Mouse (Mus musculus) forebrain, embryonic 16.5 days (tissue): ENCODE measurements around the gene Lactb. TPM values are rescaled to one million over a fixed set of nuclear protein-coding genes. Genes with fewer than 3 reads are reported as not detected.
A peak's percentile ranks its signal among the peaks of the same experiment; 100 is the strongest.

ENCODE experiments used
- ATAC-seq: fragments of 200-750 bp; cut with Nextera tagmentation; 2 replicates; pipeline ENCODE4 v1.8.0; 2017; ENCODE audit warnings: mild to moderate bottlenecking, moderate library complexity
- H3K27ac ChIP-seq: fragments of 300-500 bp; sonication (generic); 2 replicates; pipeline ENCODE4 v1.5.1; 2014; ENCODE audit warnings: low read length, control low read depth
- H3K27me3 ChIP-seq: fragments of 300-500 bp; sonication (generic); replicated peaks from 2 replicates; pipeline ENCODE4 v1.6.1; 2014; ENCODE audit warnings: low read length; ENCODE audit not compliant: control insufficient read depth, insufficient read depth
- H3K36me3 ChIP-seq: fragments of 300-500 bp; sonication (generic); 2 replicates; pipeline ENCODE4 v1.6.1; 2014; ENCODE audit not compliant: control insufficient read depth, insufficient read depth
- H3K4me1 ChIP-seq: fragments of 300-500 bp; sonication (generic); replicated peaks from 2 replicates; pipeline ENCODE4 v1.6.1; 2014; ENCODE audit warnings: low read length; ENCODE audit not compliant: control insufficient read depth, insufficient read depth
- H3K4me2 ChIP-seq: fragments of 300-500 bp; sonication (generic); 2 replicates; pipeline ENCODE4 v1.6.1; 2014; ENCODE audit warnings: mild to moderate bottlenecking, low read length, control low read depth
- H3K4me3 ChIP-seq: fragments of 300-500 bp; sonication (generic); replicated peaks from 2 replicates; pipeline ENCODE4 v1.5.1; 2014; ENCODE audit warnings: mild to moderate bottlenecking, low read length, control low read depth
- H3K9ac ChIP-seq: fragments of 300-500 bp; sonication (generic); replicated peaks from 2 replicates; pipeline ENCODE4 v1.6.1; 2014; ENCODE audit warnings: low read depth, low read length, control low read depth
- H3K9me3 ChIP-seq: fragments of 300-500 bp; sonication (generic); 2 replicates; pipeline ENCODE4 v1.6.1; 2016; ENCODE audit warnings: low read length; ENCODE audit not compliant: control insufficient read depth
- WGBS: fragments of 180-500 bp; shearing (Covaris S2); extraction: QIAGEN DNeasy Blood & Tissue Kit; methylation state at CpG from one replicate; pipeline ENCODE4 v1.1.7; 2014; 5-methylcytosine and 5-hydroxymethylcytosine counted together
- polyA plus RNA-seq: library from polyadenylated mRNA; unstranded; fragments of >200 nt; fragmentation: Nextera tagmentation; extraction: Ambion mirVana; gene quantifications from 2 replicates; pipeline ENCODE4 v1.2.1, GENCODE M21; 2015

The Lactb gene
- polyA plus RNA-seq, 1 experiment from 2014 or later, result 9.6 TPM

- H3K36me3 ChIP-seq, result no peaks in the 10 kb centered on the region
- no peak overlapping the region for H3K27ac ChIP-seq
- no peak overlapping the region for H3K4me3 ChIP-seq
- no peaks in the 10 kb centered on the region for H3K27me3 ChIP-seq
- H3K9ac ChIP-seq, result no peak overlapping the region
- WGBS, result 27% methylated on average over 4 of the region's 4 CpGs
- no peak overlapping the region for H3K4me2 ChIP-seq
- no peak for ATAC-seq
- no peaks in the 10 kb centered on the region for H3K9me3 ChIP-seq
- H3K4me1 ChIP-seq, result no peaks in the 10 kb centered on the region
Measured at GRCm38 (mm10) chr9:67003156-67003555, 27.9 kb upstream of the Lactb start.

- WGBS, result 84% methylated on average over 4 of the region's 4 CpGs
- Histone ChIP-seq H3K27ac (no peak overlapping the region), H3K36me3 (no peaks in the 10 kb centered on the region), H3K4me1 (no peaks in the 10 kb centered on the region), H3K9me3 (no peaks in the 10 kb centered on the region), H3K27me3 (no peaks in the 10 kb centered on the region), H3K4me3 (no peak overlapping the region), H3K9ac (no peak overlapping the region), H3K4me2 (no peak overlapping the region)
- no peak for ATAC-seq
Measured at GRCm38 (mm10) chr9:67001506-67001905, 26.2 kb upstream of the Lactb start.

- Histone ChIP-seq H3K4me2 (no peak overlapping the region), H3K9me3 (no peaks in the 10 kb centered on the region), H3K27me3 (no peaks in the 10 kb centered on the region), H3K9ac (no peak overlapping the region), H3K27ac (no peak overlapping the region), H3K4me3 (no peak overlapping the region), H3K4me1 (no peaks in the 10 kb centered on the region), H3K36me3 (no peaks in the 10 kb centered on the region)
- WGBS, result 4% methylated on average over 6 of the region's 6 CpGs
- peak; percentile 18; the same call in 1 of the 2 replicates for ATAC-seq
Measured at GRCm38 (mm10) chr9:67001050-67001449, 25.8 kb upstream of the Lactb start.

- Histone ChIP-seq H3K36me3 (no peaks in the 10 kb centered on the region), H3K27ac (no peak overlapping the region), H3K9me3 (no peaks in the 10 kb centered on the region), H3K4me3 (no peak overlapping the region), H3K4me2 (no peak overlapping the region), H3K4me1 (no peaks in the 10 kb centered on the region), H3K9ac (no peak overlapping the region), H3K27me3 (no peaks in the 10 kb centered on the region)
- WGBS, result 81% methylated on average over 8 of the region's 8 CpGs
- ATAC-seq, result peak; percentile 89
Measured at GRCm38 (mm10) chr9:66999698-67000097, 24.4 kb upstream of the Lactb start.

GRCm38 (mm10) chr9:66991750-66992410 is 16.6 kb upstream of the Lactb start:
- 82% methylated on average over 8 of the region's 8 CpGs for WGBS
- Histone ChIP-seq H3K4me2 (no peak overlapping the region), H3K4me1 (no peaks in the 10 kb centered on the region), H3K27me3 (0 out of 2 replicates have a peak, but pooled peaks cover 2% of the 10 kb centered on the region), H3K9ac (no peak overlapping the region), H3K9me3 (no peaks in the 10 kb centered on the region), H3K36me3 (no peaks in the 10 kb centered on the region), H3K4me3 (no peak overlapping the region), H3K27ac (no peak overlapping the region)
- no peak for ATAC-seq

- 54% methylated on average over 9 of the region's 9 CpGs for WGBS
- no peak overlapping the region for H3K9ac ChIP-seq
- no peak for ATAC-seq
- no peaks in the 10 kb centered on the region for H3K4me1 ChIP-seq
- H3K27ac ChIP-seq, result no peak overlapping the region
- H3K36me3 ChIP-seq, result no peaks in the 10 kb centered on the region
- no peak overlapping the region for H3K4me2 ChIP-seq
- H3K9me3 ChIP-seq, result no peaks in the 10 kb centered on the region
- no peak overlapping the region for H3K4me3 ChIP-seq
- H3K27me3 ChIP-seq, result 0 out of 2 replicates have a peak, but pooled peaks cover 2% of the 10 kb centered on the region
Measured at GRCm38 (mm10) chr9:66991021-66991749, 15.9 kb upstream of the Lactb start.

GRCm38 (mm10) chr9:66990046-66990445 is 14.8 kb upstream of the Lactb start:
- no peak overlapping the region for H3K27ac ChIP-seq
- no peaks in the 10 kb centered on the region for H3K9me3 ChIP-seq
- no peaks in the 10 kb centered on the region for H3K4me1 ChIP-seq
- no peak overlapping the region for H3K4me3 ChIP-seq
- ATAC-seq, result no peak
- no peak overlapping the region for H3K9ac ChIP-seq
- H3K36me3 ChIP-seq, result no peaks in the 10 kb centered on the region
- H3K27me3 ChIP-seq, result 0 out of 2 replicates have a peak, but pooled peaks cover 2% of the 10 kb centered on the region
- H3K4me2 ChIP-seq, result no peak overlapping the region
- WGBS, result 91% methylated on average over 5 of the region's 5 CpGs

GRCm38 (mm10) chr9:66989581-66989980 is 14.3 kb upstream of the Lactb start:
- Histone ChIP-seq H3K4me2 (no peak overlapping the region), H3K9ac (no peak overlapping the region), H3K9me3 (no peaks in the 10 kb centered on the region), H3K4me1 (no peaks in the 10 kb centered on the region), H3K4me3 (no peak overlapping the region), H3K27ac (no peak overlapping the region), H3K27me3 (0 out of 2 replicates have a peak, but pooled peaks cover 2% of the 10 kb centered on the region), H3K36me3 (no peaks in the 10 kb centered on the region)
- 89% methylated on average over 6 of the region's 6 CpGs for WGBS
- ATAC-seq, result no peak

- H3K4me1 ChIP-seq, result no peaks in the 10 kb centered on the region
- no peak overlapping the region for H3K9ac ChIP-seq
- H3K36me3 ChIP-seq, result no peaks in the 10 kb centered on the region
- H3K27me3 ChIP-seq, result 0 out of 2 replicates have a peak, but pooled peaks cover 2% of the 10 kb centered on the region
- no peak for ATAC-seq
- no peak overlapping the region for H3K4me3 ChIP-seq
- no peak overlapping the region for H3K27ac ChIP-seq
- H3K4me2 ChIP-seq, result no peak overlapping the region
- H3K9me3 ChIP-seq, result no peaks in the 10 kb centered on the region
- 55% methylated on average over 6 of the region's 6 CpGs for WGBS
Measured at GRCm38 (mm10) chr9:66988888-66989414, 13.7 kb upstream of the Lactb start.
